Mouse (Mus musculus) adipocyte (in vitro differentiated cells): ENCODE measurements around the gene Them5.

Experiments used
- DNase-seq: peaks from one replicate; pipeline ENCODE4 v3.0.0-alpha.2; 2016; ENCODE audit warnings: low spot score

Gene Them5

DNA sequence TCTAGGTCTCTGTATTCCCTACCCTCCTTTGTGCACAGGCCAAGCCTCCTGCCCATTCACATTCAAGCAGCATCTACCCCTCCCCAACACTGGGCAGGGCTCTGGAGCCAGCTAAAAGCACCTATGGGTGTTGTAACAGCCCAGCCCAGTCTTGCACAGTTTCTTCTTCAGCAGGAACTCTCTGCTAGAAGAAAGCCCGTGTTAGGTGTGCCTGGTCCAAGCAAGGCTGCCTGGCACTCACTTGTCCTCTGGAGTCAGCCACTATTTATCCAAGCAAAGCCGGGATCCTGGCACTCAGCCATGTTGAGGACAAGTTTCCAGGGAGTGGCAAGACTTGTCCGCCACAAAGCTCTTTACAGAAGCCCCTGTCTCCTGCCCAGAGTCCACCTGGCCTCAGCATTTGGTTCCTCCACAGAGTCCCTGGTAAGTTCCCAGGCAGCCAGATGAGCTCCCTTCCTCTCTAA, at the start of gene Them5:
Gene Them5 (plus strand): TSS at position 141 of the 464 bp plus-strand sequence.
- DNase-seq = no peak

DNA sequence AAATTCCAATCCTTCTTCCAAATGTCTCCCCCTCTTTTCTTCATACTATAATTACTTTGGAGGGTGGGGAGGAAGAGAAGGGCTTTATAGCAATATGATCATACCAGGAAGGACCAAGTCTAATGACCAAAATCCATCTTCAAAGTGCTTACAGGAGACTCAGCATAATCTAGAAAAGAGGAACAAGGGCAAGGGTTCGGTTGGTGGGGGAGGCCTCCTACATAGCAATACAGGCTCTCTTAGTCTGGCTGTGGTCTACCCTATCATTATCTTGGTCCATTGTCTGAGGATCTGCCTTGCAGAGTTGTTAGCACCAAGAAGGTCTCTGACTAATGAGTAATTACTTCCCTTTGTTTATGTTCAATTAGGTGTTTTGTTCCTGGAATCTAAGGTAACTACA, 36.4 kb upstream of the Them5 start:
- DNase-seq = no peak

DNA sequence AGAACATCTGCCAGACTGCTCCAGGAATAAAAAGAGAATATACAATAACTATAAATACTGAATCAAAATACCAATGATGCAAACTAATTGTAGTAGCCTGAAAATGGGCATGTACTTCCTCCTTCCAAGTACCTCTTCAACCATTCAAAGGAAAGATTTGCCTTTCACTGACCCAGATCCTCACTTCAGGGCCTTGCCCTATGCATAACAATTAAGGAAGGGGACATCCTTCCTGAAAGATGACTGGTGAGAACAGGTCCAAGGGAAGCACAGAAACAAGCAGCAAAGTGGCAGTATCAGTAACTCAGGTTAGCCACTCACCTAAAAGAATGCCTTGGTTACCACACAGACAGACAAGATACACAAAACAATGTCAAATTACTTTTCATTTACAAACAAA, 34.9 kb upstream of the Them5 start:
- DNase-seq = no peak

DNA sequence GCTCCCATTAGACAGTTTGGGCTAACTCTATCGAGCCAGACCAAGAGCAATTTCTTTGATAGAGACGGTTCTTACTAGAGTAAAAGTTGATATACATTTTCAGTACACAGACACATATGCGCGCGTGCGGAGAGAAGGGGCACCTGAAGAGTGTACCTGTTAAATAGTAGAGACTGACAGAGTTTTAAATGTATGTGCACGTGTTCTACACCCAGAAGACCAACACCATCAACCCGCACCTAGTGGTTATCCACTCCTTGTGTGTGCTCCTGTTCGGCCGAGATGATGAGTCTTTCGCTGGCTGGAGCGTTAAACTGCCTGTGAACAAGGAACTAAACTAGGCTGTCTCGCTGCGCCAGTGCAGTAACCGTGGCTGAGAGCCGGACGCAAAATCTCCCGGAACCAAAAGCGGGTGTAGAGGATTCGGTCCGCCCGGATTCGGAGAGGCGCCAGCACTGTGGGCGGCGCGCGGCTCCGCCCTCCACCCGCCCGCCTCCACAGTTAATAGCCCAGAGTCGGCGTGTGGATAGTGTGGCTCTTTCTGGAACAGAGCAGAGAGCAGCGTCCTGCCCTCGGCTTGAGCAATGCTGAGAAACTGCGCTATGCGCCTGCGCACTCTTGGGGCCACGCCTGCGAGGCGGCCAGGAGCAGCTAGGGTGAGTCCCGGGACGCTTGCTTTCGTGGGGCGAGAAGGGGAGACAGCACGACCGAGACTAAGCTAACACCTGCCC, 32.1 kb upstream of the Them5 start, which contains the start of gene Them4:
Gene Them4 (plus strand): TSS at position 457 of the 731 bp plus-strand sequence.
- DNase-seq = peak; percentile 98

DNA sequence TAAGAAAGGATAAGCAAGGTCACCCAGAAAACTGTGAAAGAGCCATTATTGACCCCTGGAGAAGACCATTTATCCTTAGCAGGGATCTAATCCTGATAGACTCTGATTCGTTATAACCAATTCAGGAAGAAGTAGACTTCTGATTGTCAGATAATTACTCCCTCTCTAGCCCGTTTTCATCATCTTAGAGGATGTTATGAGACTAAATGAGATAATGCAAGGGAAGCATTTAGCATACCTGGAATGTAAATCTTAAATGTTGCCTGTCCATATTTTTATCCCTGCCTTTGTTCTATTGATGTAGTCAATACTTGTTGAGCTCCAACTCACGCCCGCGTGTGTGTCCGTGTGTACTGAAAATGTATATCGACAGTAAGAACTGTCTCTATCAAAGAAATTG, 31.4 kb upstream of the Them5 start:
- no peak for DNase-seq

DNA sequence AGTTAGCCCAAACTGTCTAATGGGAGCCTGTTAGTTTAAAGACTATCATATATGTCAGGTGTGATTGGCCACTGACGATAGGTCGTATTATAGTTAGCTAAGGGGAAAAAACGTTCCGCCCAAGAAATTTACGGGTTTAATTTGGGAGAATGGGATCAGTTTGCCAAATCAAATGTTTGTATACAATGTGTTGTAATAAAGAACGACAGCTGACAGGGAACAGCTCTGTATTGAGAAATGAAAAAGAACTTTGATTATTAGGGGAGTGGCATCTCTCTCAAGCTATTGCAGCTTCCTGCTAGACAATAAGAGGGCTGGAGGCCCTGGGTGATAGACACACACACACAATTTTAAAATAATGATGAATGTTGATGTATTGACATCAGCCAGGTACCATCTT, 31.0 kb upstream of the Them5 start:
- DNase-seq = no peak

DNA sequence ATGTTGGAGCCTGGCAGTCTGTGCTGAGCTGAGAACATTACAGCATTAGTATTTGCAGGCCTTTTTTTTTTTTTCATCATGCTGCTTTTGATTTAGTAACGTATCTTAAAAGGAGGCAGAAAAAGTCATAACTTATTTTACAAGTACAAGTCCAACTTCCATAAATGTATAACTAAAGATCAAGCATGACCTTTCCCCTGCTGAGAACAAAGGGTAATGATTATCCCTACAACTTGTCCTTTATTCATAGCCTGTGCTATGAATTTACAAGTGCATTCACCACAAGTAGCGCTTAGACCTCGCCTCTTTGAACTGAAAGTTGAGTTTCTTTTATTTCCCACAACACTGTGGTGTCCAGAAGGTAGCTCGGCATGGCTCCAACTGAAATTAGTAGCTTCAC, 30.5 kb upstream of the Them5 start:
- no peak for DNase-seq

DNA sequence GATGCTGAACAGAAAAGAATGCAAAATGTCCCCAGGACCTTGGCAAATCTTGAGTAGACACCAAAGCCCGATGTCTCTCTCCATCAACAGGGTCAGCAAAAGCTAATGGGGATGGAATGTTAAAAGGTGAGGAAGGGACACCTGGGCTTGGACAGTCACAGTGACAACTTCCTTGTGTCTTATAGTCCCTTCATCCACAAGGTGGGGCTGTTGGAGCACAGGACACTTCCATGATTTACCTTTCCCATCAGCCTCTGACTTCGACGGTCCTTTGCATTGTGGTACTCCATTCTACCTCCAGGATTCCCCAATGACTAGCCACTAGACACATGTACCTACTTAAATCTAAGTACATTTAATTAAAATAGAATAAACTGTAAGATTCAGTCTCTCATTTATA, 13.2 kb upstream of the Them5 start:
- DNase-seq = no peak

DNA sequence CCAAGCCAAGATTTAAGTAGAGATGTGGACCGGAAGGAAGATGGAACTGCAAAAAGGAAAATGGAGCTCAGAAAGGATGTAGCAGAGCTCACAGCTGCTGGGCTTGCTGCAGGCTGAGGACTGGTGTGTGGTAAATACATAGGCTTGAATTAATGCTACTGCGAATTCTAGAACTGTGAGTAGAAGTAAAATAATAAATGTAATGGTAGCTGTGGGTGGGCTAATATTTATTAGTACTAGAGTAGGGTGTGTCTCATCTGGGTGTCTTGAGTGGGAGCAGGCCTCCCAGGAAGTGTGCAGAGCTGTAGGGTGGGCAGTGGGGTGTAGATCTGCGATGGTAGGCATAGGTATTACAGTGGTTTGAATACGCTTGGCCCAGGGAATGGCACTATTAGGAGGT, 7.5 kb upstream of the Them5 start:
- DNase-seq = no peak

DNA sequence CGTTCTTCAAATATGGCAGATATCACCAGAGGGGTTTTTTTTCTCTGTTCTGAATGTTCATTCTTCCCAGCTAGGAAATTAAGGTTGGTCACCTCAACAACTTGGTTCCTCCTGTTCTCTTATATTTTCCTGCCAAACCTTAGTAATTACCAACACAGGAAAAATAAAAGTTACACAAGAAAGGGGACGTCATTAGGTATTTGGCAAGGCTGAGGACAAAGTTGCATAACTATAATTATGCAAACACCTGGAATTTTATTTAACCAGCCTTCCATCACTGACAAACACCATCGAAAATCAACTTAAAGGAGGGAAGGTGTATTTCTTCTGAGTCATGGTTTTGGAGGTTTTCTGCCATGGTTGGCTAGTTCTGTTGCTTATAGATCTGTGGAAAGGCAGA, 3.4 kb upstream of the Them5 start:
- no peak for DNase-seq

DNA sequence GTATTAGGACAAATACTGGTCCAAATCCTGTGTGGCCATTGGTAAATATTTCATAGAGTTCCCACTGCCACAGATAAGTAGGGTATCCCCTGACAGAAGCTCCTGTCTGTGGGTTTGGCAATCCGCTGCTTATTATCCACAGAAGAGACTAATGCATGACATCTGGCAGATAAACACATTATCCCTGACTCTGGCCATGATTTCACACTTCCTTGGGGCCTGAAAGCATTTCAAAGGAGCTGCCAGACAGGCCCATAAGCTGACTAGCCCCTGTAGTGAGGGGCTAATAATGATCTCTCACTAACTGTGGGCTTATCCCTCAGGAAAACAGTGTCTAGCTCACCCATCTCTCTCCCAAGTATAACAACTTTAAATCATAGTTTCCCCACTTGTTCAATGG, 653 bp downstream of the Them5 start:
- DNase-seq = no peak

DNA sequence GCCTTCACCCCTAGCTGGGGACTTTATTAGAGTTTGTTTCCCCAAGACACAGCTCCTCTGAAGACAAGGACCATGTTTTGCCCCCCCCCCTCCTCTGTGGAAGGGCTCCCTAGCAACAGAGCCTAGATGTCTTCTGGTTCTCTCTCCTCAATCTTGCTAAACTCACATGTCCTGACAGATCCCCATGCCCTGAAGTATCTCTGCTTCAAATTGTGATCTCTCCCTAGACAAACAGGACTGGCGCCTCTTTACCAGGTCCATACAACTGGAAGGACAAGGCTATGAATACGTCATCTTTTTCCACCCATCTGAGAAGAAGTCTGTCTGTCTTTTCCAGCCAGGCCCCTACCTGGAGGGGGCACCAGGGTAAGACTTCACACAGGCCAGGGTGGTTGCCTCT, 2.3 kb downstream of the Them5 start:
- no peak for DNase-seq

DNA sequence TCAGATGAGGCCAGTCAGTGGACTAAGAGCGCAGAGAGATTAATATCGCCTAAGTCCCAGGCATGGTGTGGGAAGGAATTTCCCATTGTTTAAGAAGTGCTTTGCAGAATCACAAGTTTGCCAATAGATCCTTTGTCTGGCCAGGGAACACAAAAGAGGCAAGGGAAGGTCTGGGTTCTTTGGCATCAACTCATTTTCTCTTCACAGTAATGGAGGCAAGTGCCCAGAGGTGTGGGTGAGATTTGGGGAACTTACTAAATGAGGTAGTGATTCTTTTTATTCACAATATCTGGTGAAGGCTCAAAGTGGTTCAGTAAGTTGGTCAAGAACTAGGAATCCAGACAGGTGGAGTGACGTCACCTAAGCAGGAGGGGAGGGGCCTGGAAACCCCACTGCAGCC, 3.0 kb downstream of the Them5 start:
- no peak for DNase-seq

DNA sequence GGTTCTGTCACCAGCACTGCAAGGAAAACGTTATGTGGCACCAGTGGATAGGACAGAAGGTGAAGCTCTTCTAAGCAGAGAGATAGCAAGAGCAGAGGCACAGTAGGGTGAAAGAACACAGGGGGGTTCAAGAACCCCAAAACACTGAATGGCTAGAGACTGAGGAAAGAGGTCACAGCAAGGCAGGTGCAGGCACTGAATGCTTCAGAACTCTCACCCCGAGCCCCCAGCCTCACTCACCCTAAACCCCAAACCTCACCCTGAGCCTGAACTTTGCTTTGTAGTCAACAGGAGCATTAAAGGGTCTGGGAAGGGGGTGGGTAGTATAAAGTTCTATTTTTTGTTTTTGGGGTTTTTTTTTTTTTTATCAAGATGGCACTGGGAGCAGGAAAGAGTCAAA, 6.2 kb downstream of the Them5 start:
- DNase-seq = no peak

DNA sequence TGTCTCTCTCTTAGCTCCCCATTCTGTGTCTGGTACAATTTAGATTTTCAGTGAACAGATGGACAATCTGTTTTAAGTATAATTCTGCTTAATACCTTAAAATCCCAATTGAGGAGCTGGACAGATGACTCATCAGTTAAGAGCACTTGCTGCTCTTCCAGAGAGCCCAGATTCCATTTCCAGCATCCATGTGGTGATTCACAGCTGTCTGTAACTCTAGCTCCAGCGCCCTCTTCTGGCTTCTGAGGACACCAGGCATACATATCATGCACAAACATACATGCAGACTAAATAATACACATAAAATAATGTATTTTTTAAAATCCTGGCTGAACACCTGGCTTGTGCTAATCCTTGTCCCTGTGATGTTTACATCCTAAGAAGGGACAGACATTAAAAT, 18.9 kb downstream of the Them5 start:
- peak; percentile 33 for DNase-seq

DNA sequence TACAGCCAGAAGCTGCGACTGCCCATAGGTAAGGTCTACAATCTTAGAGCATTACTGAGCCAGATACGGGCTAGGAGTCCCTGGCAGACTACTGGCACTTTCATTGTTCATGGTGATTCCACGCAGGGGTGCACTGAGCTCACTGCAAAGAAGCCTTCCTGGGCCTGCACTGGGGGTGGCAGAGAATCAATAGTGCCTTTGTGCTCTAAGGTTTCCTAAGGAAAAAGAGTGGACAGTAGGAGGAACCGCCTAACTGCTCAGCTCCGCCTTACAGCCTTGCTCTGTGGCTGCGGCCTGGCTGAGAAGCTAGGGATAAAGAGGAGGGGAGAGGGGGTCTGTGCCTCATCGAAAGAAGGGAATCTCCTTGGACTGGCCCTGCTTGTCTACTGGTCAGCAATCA, 20.2 kb downstream of the Them5 start, which contains the start of gene C2cd4d:
Gene C2cd4d (plus strand): TSS at position 301 of the 400 bp plus-strand sequence.
- no peak for DNase-seq

DNA sequence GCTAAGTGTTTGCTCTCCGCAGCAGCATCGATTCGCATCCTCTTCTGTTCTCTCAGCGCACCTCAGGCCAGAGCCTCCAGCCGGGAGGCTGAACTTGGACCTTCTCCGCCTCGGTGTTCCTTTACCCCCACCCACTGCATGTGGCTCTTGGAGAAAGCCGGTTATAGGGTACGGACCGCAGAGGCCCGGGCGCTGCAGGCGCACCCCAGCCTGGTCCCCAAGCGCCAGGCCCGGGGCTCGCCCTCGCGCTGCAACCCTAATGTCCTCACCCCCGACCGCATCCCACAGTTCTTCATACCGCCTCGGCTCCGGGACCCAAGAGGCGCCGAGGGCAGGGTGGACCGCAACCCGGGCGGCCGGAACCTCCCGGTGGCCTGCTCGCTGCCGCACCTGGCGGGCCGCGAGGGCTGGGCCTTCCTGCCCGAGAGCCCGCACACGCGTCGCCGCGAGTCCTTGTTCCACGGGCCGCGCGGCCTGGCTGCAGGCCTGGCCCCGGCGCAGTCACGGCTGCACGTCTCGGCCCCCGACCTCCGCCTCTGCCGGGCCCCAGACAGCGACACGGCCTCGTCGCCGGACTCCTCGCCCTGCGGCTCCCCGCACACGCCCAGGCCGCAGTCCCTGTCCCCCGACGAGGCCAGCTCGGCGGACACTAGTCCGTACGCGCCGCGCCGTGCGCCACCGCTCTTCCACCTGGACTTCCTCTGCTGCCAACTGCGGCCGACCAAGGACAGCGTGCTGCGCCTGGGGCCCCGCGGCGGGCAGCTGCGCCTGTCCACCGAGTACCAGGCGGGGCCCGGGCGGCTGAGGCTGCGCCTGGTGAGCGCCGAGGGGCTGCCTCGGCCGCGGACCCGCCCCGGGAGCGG, 21.6 kb downstream of the Them5 start:
- DNase-seq = no peak

DNA sequence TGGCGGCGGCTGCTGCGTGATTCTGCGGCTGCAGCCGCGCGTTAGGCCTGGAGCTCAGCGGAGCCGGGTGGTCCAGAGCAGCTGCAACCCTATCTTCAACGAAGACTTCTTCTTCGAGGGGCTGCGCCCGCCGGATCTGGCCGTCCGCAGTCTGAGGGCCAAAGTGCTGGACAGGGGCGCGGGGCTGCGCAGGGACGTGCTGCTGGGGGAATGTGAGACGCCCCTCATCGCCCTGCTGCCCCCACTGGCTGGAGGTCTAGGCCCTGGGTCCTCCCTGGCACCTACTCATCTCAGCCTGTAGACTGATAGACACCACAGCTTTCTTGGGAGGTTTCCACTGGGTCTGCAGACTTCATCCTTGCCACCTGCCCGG, 22.2 kb downstream of the Them5 start:
- no peak for DNase-seq

DNA sequence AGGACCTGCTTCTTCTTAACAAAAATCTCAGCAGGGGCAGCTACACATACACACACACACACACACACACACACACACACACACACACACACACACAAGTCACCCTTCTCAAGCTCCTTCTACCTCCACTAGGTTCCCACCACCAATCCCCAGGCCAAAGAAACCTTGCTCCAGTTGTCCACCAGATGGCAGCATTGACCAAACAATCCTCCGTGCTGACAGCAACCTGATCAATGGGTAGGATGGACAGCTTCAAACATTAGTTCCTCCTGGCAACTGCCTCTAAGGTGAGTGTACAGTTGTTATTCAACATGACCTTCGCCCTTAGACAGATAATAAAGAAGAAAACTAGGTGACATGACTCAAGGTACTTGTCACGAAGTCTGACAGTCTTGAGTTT, 24.9 kb downstream of the Them5 start:
- peak; percentile 91 for DNase-seq

DNA sequence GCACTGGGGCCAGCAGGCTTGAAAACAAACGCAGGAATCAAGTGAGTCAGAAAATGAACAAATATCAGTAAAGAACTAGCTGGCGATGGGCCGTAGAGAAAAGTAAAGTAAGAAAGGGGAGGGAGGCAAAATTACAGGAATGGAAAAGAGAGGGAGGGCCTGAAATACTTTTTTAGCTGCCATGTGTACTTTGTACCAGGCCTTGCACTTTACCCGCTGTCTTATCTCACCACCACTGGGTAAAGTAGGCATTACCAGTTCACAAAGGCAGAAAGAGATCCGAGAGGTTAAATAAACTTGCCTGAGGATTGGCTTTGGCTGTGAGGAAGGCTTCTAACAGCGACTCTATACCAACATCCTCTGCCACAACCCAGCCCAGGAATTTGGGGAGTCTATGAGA, 25.6 kb downstream of the Them5 start:
- DNase-seq = no peak

DNA sequence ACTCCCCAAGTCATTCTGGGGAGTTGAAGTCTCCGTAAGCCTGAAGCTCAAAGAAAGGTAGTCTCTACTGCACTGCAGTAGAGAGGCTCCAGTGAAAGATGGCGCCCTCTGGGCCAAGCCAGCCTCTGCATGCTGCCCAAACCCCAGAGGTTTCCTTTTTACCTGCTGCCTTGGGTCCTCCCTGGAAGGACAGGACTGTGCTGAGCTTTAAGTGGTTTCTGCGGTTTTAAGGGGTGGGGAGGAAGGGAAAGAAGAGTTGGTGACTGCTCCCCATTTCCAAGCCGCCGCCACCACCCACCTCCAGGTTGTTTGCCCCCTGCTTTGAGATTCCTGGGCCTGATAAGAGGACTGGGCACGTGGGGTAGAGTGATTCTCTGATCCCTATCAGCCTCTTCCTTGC, 26.7 kb downstream of the Them5 start:
- no peak for DNase-seq

DNA sequence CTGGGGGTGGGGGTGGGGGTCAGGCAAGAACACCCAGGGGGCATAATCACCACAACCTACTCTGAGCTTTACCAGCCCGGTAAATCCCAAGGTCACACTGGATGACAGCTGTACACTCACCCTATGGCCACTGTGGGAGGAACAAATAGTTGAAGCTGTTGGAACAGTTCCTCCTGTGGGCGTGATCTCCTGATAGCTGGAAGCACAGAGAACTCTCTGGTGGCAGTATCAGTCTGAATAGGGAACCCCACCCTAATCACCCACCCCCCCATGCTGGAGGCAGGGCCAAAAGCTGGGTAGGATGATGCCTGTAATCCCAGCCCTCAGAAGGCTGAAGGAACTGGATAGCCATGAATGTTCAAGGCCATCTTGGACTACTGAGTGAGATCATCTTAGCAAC, 27.8 kb downstream of the Them5 start:
- no peak for DNase-seq

DNA sequence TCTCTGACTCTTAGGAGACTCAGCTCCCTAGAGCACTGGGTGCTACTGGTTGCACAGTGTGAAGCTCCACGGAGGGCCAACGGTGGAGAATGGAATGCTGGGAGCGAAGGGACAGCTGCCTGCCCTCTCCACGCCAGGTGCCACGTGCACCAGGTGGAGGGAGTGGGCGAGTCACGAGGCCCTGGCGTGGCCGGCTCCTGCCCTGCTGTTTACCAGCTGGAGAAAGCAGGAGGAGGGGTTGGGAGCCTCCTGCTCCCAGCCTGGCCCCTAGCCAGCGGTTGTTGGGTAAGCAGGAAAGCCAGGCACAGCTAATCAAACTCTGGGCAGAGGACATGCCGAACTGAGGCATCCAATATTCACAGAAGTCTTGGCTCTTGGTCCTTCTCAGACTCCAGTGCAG, 29.7 kb downstream of the Them5 start:
- peak; percentile 99 for DNase-seq
